Mouse (Mus musculus) liver, embryonic 12.5 days (tissue): ENCODE measurements around the gene Brsk1. TPM values are rescaled to one million over a fixed set of nuclear protein-coding genes. Genes with fewer than 3 reads are reported as not detected.

Experiments used
- ATAC-seq: fragments of 200-750 bp; cut with Nextera tagmentation; 2 replicates; pipeline ENCODE4 v1.8.0; 2017; ENCODE audit warnings: moderate number of reproducible peaks, mild to moderate bottlenecking, moderate library complexity
- H3K27ac ChIP-seq: fragments of 300-500 bp; sonication (generic); 2 replicates; pipeline ENCODE4 v1.5.1; 2016; ENCODE audit warnings: mild to moderate bottlenecking
- H3K27me3 ChIP-seq: fragments of 300-500 bp; sonication (generic); replicated peaks from 2 replicates; pipeline ENCODE4 v1.6.1; 2016; ENCODE audit warnings: mild to moderate bottlenecking, moderate library complexity
- H3K36me3 ChIP-seq: fragments of 300-500 bp; sonication (generic); 2 replicates; pipeline ENCODE4 v1.6.1; 2016; ENCODE audit warnings: mild to moderate bottlenecking, moderate library complexity
- H3K4me1 ChIP-seq: fragments of 300-500 bp; sonication (generic); 2 replicates; pipeline ENCODE4 v1.6.1; 2016
- H3K4me2 ChIP-seq: fragments of 300-500 bp; sonication (generic); 2 replicates; pipeline ENCODE4 v1.6.1; 2016; ENCODE audit warnings: mild to moderate bottlenecking, moderate library complexity
- H3K4me3 ChIP-seq: fragments of 300-500 bp; sonication (generic); 2 replicates; pipeline ENCODE4 v1.5.1; 2016; ENCODE audit warnings: mild to moderate bottlenecking, moderate library complexity
- H3K9ac ChIP-seq: fragments of 300-500 bp; sonication (generic); 2 replicates; pipeline ENCODE4 v1.6.1; 2016; ENCODE audit warnings: mild to moderate bottlenecking, moderate library complexity
- H3K9me3 ChIP-seq: fragments of 300-500 bp; sonication (generic); replicated peaks from 2 replicates; pipeline ENCODE4 v1.6.1; 2016; ENCODE audit warnings: mild to moderate bottlenecking, moderate library complexity
- WGBS: fragments of 180-500 bp; shearing (Covaris S2); methylation state at CpG from one replicate; pipeline ENCODE4 v1.1.7; 2016; ENCODE audit not compliant: insufficient replicate concordance; 5-methylcytosine and 5-hydroxymethylcytosine counted together
- polyA plus RNA-seq: library from polyadenylated mRNA; unstranded; fragments of >200 nt; fragmentation: Nextera tagmentation; extraction: Ambion mirVana; gene quantifications from 2 replicates; pipeline ENCODE4 v1.2.1, GENCODE M21; 2016

The Brsk1 gene
- polyA plus RNA-seq, 1 experiment from 2014 or later: 0.19 TPM

DNA sequence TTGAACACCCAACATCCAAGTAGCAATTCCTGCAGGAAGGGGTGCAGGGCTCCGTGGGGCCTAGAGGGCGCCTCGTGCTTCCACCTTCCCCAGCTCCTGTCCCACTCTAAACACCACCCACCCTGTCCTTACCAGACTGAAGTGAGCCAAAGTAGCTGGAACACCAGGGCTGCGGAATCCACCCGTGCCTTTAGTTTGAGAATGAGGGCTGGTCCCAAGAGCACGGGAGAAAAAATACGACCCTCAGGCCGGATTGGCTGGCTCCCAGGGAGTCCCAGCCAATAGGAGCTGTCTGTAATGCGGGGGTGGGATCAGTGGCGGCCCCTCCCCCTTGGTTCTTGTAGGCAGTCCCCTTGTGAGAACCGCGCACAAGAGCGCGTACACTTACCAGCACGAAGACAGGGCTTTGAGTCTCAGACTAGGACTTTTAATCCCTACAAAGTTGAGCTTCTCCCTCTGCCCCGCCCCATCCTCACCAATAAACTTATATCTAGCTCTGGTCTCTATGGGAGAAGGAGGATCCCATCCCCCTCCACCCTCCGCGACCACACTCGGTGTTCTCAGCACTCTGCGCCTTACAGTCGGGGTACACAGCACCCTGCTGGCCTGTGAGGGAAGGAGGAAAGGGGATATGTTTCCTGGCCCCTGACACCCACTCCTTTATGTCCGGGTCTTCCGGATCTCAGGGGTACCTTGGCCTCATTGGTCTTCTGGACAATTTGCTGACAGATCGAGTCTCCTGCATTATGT, 62.6 kb downstream of the Brsk1 start, which contains the start of gene Cox6b2:
Gene Cox6b2 (minus strand): TSS at position 274 of the 750 bp plus-strand sequence.
- Histone ChIP-seq H3K4me1 (peaks cover 54% of the 10 kb centered on the region), H3K9me3 (peaks cover 7% of the 10 kb centered on the region; the same call in 1 of the 2 replicates), H3K27ac (peak within 1 kb of the TSS; percentile 90), H3K9ac (peak within 1 kb of the TSS; percentile 81), H3K36me3 (peaks cover 27% of the 10 kb centered on the region), H3K4me3 (peak within 1 kb of the TSS; percentile 73), H3K4me2 (peak within 1 kb of the TSS; percentile 94), H3K27me3 (peaks cover 3% of the 10 kb centered on the region; the same call in 1 of the 2 replicates)
- peak; percentile 84 for ATAC-seq
- 5% methylated on average over 24 of the region's 24 CpGs for WGBS

DNA sequence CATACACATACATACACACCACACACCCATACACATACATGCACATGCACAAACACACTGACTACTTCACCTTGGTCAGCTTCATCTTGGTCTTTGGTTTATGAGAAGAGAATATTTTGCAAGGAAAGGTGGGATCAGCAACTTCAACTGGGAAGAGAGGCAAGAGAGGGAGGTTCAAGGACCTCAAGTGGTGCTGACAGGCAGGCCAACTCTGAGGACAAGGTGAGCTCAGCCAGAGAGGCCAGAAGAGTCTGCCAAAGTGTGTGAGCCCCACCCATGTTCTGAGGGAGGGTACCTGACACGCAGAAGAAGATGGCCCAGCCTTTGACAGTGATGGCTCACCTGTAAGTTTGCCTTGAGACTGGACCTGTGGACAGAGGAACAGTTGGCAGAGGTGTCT, 69.3 kb downstream of the Brsk1 start:
- Histone ChIP-seq H3K27ac (no peak overlapping the region), H3K9me3 (peaks cover 7% of the 10 kb centered on the region; the same call in 1 of the 2 replicates), H3K27me3 (peaks cover 42% of the 10 kb centered on the region), H3K36me3 (no peaks in the 10 kb centered on the region), H3K9ac (no peak overlapping the region), H3K4me1 (no peaks in the 10 kb centered on the region), H3K4me2 (no peak overlapping the region), H3K4me3 (no peak overlapping the region)
- WGBS: 28% methylated on average over 1 of the region's 1 CpGs
- ATAC-seq: no peak

GRCm38 (mm10) chr7:4764946-4765710, 74.7 kb downstream of the Brsk1 start:
- Histone ChIP-seq H3K9ac (no peak overlapping the region), H3K27me3 (peaks cover 48% of the 10 kb centered on the region), H3K27ac (no peak overlapping the region), H3K4me1 (no peaks in the 10 kb centered on the region), H3K9me3 (no peaks in the 10 kb centered on the region), H3K4me3 (no peak overlapping the region), H3K4me2 (peak overlapping the region; percentile 2; the same call in 1 of the 2 replicates), H3K36me3 (no peaks in the 10 kb centered on the region)
- 43% methylated on average over 4 of the region's 4 CpGs for WGBS
- no peak for ATAC-seq

Other genes with a start within 250 kb of the Brsk1 start
- 9.8 and 10.4 TPM in 2 replicates for gene Rdh13, start 245.0 kb upstream of the Brsk1 start, polyA plus RNA-seq
- 1.3 and 2.1 TPM in 2 replicates for gene Eps8l1, start 229.9 kb upstream of the Brsk1 start, polyA plus RNA-seq
- 41.1 and 42.9 TPM in 2 replicates for gene Ppp1r12c, start 188.9 kb upstream of the Brsk1 start, polyA plus RNA-seq
- 13.7 and 17.9 TPM in 2 replicates for gene Tnnt1, start 174.2 kb upstream of the Brsk1 start, polyA plus RNA-seq
- gene Tnni3, start 166.4 kb upstream of the Brsk1 start, polyA plus RNA-seq: 1.7 and 1.8 TPM in 2 replicates
- 0.24 and 0.26 TPM in 2 replicates for gene Dnaaf3, start 158.2 kb upstream of the Brsk1 start, polyA plus RNA-seq
- 0.84 and 1.3 TPM in 2 replicates for gene Syt5, start 143.1 kb upstream of the Brsk1 start, polyA plus RNA-seq
- gene Ptprh, start 86.6 kb upstream of the Brsk1 start, polyA plus RNA-seq: not detected in 2 replicates
- 25.7 and 26.1 TPM in 2 replicates for gene Tmem86b, start 59.2 kb upstream of the Brsk1 start, polyA plus RNA-seq
- gene Ppp6r1, start 31.6 kb upstream of the Brsk1 start, polyA plus RNA-seq: 12.0 and 12.7 TPM in 2 replicates
- gene Hspbp1, start 5.5 kb upstream of the Brsk1 start, polyA plus RNA-seq: 90.8 and 95.6 TPM in 2 replicates
- gene Tmem150b, start 34.6 kb downstream of the Brsk1 start, polyA plus RNA-seq: 0.08 and 0.12 TPM in 2 replicates
- gene Kmt5c, start 49.5 kb downstream of the Brsk1 start, polyA plus RNA-seq: 79.0 and 79.5 TPM in 2 replicates
- 152 and 159 TPM in 2 replicates for gene Cox6b2, start 62.5 kb downstream of the Brsk1 start, polyA plus RNA-seq
- gene Fam71e2, start 80.7 kb downstream of the Brsk1 start, polyA plus RNA-seq: not detected in 2 replicates
- gene Il11, start 92.3 kb downstream of the Brsk1 start, polyA plus RNA-seq: 0.06 TPM in 1 of 2 replicates, not detected in the other
- 0.46 TPM in 1 of 2 replicates, not detected in the other for gene Tmem190, start 92.3 kb downstream of the Brsk1 start, polyA plus RNA-seq
- gene Tmem238, start 99.1 kb downstream of the Brsk1 start, polyA plus RNA-seq: 18.9 and 19.2 TPM in 2 replicates
- gene Rpl28, start 102.3 kb downstream of the Brsk1 start, polyA plus RNA-seq: 397 and 413 TPM in 2 replicates
- 353 and 370 TPM in 2 replicates for gene Ube2s, start 122.0 kb downstream of the Brsk1 start, polyA plus RNA-seq
- gene Shisa7, start 154.1 kb downstream of the Brsk1 start, polyA plus RNA-seq: not detected in 2 replicates
- 3.5 and 3.9 TPM in 2 replicates for gene Isoc2b, start 179.7 kb downstream of the Brsk1 start, polyA plus RNA-seq
- 0.62 and 0.95 TPM in 2 replicates for gene Isoc2a, start 186.5 kb downstream of the Brsk1 start, polyA plus RNA-seq
- gene Gm36210, start 215.9 kb downstream of the Brsk1 start, polyA plus RNA-seq: 0.10 TPM in 1 of 2 replicates, not detected in the other
- 2.4 and 2.7 TPM in 2 replicates for gene Zfp628, start 224.6 kb downstream of the Brsk1 start, polyA plus RNA-seq
- 0.54 and 0.67 TPM in 2 replicates for gene Nat14, start 231.4 kb downstream of the Brsk1 start, polyA plus RNA-seq
- gene Ssc5d, start 235.2 kb downstream of the Brsk1 start, polyA plus RNA-seq: 0.13 and 0.19 TPM in 2 replicates